Mouse (Mus musculus) heart, embryonic 12.5 days (tissue): ENCODE data around the gene Rnf183. TPM values are rescaled to one million over a fixed set of nuclear protein-coding genes. Genes with fewer than 3 reads are reported as not detected.

Source experiments
- ATAC-seq: fragments of 200-750 bp; cut with Nextera tagmentation; 2 replicates; pipeline ENCODE4 v1.8.0; 2017; ENCODE audit warnings: moderate TSS enrichment, moderate library complexity; ENCODE audit not compliant: insufficient number of reproducible peaks, low FRiP score
- H3K27ac ChIP-seq: fragments of 300-500 bp; sonication (generic); 2 replicates; pipeline ENCODE4 v1.5.1; 2016; ENCODE audit warnings: mild to moderate bottlenecking, moderate library complexity; ENCODE audit not compliant: poor library complexity, severe bottlenecking
- H3K27me3 ChIP-seq: fragments of 300-500 bp; sonication (generic); replicated peaks from 2 replicates; pipeline ENCODE4 v1.6.1; 2016; ENCODE audit warnings: mild to moderate bottlenecking, moderate library complexity
- H3K36me3 ChIP-seq: fragments of 300-500 bp; sonication (generic); 2 replicates; pipeline ENCODE4 v1.6.1; 2016; ENCODE audit warnings: mild to moderate bottlenecking, moderate library complexity
- H3K4me1 ChIP-seq: fragments of 300-500 bp; sonication (generic); replicated peaks from 2 replicates; pipeline ENCODE4 v1.6.1; 2016; ENCODE audit warnings: mild to moderate bottlenecking
- H3K4me2 ChIP-seq: fragments of 300-500 bp; sonication (generic); 2 replicates; pipeline ENCODE4 v1.6.1; 2016; ENCODE audit warnings: mild to moderate bottlenecking, moderate library complexity
- H3K4me3 ChIP-seq: fragments of 300-500 bp; sonication (generic); 2 replicates; pipeline ENCODE4 v1.5.1; 2016; ENCODE audit warnings: mild to moderate bottlenecking
- H3K9ac ChIP-seq: fragments of 300-500 bp; sonication (generic); 2 replicates; pipeline ENCODE4 v1.6.1; 2016; ENCODE audit warnings: mild to moderate bottlenecking, moderate library complexity
- H3K9me3 ChIP-seq: fragments of 300-500 bp; sonication (generic); replicated peaks from 2 replicates; pipeline ENCODE4 v1.6.1; 2016; ENCODE audit warnings: mild to moderate bottlenecking, moderate library complexity
- WGBS: fragments of 180-500 bp; shearing (Covaris S2); methylation state at CpG from one replicate; pipeline ENCODE4 v1.1.7; 2016; 5-methylcytosine and 5-hydroxymethylcytosine counted together
- polyA plus RNA-seq: library from polyadenylated mRNA; unstranded; fragments of >200 nt; fragmentation: Nextera tagmentation; extraction: Ambion mirVana; gene quantifications from 2 replicates; pipeline ENCODE4 v1.2.1, GENCODE M21; 2016

The Rnf183 gene
- polyA plus RNA-seq, 1 experiment from 2014 or later: not detected

DNA sequence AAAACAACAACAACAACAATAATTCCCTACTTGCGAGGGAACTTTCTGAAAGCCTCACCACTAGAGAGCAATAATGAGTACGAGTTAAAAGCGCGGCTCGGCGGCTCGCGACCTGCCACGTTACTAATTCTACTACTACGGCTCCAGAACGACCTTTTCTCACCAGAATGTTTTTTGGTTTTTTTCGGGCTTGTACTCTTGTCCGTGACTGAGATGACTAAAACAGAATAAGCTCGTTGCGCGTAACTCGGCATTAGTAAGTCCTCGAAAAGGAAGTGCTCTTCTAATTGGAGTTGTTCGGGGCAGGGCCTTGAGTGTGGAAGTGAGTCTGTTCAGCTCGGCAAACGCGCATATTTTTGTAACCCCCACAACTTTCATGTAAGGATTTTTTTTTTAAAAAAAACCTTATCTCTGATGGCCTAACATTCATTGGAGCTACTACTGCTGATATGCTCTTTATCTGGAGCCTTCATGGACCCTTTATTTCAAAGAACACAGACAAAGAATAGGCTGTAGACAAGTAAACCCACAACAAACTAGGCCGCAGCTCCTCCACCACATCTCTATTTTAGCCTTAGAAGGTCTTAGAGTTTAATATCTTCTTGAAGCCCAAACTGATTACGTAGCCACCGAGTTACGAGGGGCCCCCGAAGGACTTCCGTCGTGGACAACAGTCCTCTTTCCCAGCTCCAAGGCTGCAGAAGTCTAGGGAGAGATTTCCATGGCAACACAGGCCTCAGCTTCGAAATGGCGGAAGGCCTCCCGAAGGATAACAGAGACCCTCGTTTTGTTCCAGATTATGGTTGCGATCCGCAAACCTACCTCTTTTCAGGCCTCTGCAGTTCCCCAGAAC is 27.1 kb downstream of the Rnf183 start:
- H3K4me1 ChIP-seq: peaks cover 28% of the 10 kb centered on the region
- H3K27me3 ChIP-seq: no peaks in the 10 kb centered on the region
- H3K4me3 ChIP-seq: peak overlapping the region; percentile 78
- peak overlapping the region; percentile 85 for H3K9ac ChIP-seq
- H3K36me3 ChIP-seq: peaks cover 34% of the 10 kb centered on the region
- H3K27ac ChIP-seq: peak overlapping the region; percentile 76
- no peaks in the 10 kb centered on the region for H3K9me3 ChIP-seq
- under 1% methylated on average over 35 of the region's 35 CpGs for WGBS
- peak; percentile 59 for ATAC-seq
- peak overlapping the region; percentile 54 for H3K4me2 ChIP-seq

DNA sequence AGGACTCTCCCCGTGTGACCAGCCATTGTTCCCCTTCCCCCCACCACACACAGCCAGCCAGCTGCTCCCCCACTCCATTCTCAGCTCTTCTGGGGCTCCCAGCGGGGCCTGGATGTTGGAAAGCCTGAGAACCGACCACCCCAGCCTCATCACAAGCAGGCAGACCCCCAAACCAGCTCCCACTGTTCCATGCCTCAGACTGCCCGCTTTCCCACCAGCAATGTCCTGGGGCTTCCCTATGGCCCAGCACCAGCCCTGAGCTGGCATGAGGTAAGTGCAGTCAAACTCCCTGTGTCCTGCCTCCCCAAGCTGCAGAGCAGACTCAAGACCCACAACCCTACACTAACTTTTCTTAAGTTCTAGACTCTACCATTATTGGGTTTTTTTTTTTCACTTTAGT is 28.9 kb downstream of the Rnf183 start:
- H3K4me1 ChIP-seq: peaks cover 28% of the 10 kb centered on the region
- no peaks in the 10 kb centered on the region for H3K9me3 ChIP-seq
- H3K27me3 ChIP-seq: no peaks in the 10 kb centered on the region
- H3K4me2 ChIP-seq: peak overlapping the region; percentile 17; the same call in 1 of the 2 replicates
- no peak overlapping the region for H3K27ac ChIP-seq
- no peak overlapping the region for H3K4me3 ChIP-seq
- WGBS: 80% methylated on average over 4 of the region's 4 CpGs
- ATAC-seq: no peak
- no peak overlapping the region for H3K9ac ChIP-seq
- H3K36me3 ChIP-seq: peaks cover 34% of the 10 kb centered on the region

DNA sequence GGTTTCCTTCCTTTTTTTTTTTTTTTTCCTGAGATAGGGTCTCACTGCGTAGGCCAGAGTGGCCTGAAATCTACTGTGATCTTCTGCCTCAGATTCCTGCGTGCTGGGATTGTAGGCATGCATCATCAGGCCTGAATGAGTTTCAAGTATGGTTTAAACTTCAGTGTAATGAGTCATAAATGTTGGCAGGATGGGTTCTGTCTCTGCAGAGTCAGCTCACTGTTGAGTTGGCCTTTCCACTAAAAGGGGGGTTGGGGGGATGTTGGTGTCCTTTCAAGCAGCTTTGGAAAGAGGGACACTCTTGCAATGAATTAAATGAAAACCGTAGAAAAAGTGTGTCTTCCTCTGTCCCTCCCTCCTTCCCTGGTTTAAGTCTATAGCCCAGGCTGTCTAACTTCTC is 36.1 kb downstream of the Rnf183 start:
- no peak overlapping the region for H3K4me2 ChIP-seq
- H3K36me3 ChIP-seq: peaks cover 77% of the 10 kb centered on the region
- no peak overlapping the region for H3K27ac ChIP-seq
- H3K4me1 ChIP-seq: no peaks in the 10 kb centered on the region
- H3K27me3 ChIP-seq: no peaks in the 10 kb centered on the region
- H3K9ac ChIP-seq: no peak overlapping the region
- no peak for ATAC-seq
- H3K4me3 ChIP-seq: no peak overlapping the region
- no peaks in the 10 kb centered on the region for H3K9me3 ChIP-seq
- 88% methylated on average over 3 of the region's 3 CpGs for WGBS

DNA sequence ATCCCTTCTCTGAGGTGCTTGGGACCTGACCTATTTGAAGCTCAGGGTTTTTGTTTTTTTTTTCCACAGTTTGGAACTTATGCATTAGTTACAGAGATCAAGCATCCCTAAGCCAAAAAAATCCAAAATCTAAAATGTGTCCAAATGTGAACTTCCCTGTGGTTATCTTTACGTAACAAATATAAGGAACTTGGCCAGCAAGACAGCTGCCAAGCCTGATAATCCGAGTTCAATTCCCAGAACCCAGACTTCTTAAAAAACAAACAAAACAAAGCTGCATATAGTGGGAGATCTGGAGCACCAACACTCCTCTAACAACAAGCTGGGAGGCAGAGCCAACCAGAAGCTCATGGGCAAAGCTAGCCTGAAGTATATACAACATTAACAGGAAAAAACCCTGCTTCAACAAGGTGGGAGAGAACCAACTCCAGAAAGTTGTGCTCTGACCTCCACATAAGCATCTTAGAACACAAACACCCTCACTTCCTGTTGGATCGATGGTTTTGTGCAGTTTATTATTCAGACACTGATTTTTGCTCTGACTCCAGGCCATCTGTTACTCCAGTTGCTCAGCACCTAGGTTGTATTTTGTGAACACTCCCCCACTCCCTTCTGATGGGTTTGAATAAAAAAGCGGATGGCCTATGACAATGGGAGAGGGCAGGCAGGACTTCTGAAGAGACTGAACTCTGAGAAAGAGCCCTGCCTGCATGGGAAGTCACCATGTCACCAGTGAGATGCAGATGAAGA is 37.3 kb downstream of the Rnf183 start:
- Histone ChIP-seq H3K4me1 (no peaks in the 10 kb centered on the region), H3K27ac (no peak overlapping the region), H3K4me2 (no peak overlapping the region), H3K36me3 (peaks cover 79% of the 10 kb centered on the region), H3K27me3 (no peaks in the 10 kb centered on the region), H3K4me3 (no peak overlapping the region), H3K9me3 (no peaks in the 10 kb centered on the region), H3K9ac (no peak overlapping the region)
- 80% methylated on average over 4 of the region's 4 CpGs for WGBS
- no peak for ATAC-seq

DNA sequence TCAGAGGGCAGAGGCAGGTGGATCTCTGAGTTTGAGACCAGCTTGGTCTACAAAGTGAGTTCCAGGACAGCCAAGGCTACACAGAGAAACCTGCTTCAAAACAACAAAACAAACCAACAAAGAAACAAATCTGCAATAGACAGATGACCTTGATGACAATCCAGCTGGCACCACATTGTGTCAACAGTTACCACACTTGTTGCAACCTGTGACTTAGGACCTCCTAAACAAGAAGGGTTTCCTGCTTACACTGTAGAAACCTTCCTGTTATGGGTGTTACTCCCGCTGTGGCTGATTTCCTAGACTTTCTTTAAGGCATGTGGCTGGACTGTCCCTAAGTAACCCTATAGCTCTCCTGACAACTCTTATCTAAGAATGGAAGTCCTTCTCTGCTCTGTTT is 39.2 kb downstream of the Rnf183 start:
- no peaks in the 10 kb centered on the region for H3K9me3 ChIP-seq
- no peak overlapping the region for H3K4me3 ChIP-seq
- no peaks in the 10 kb centered on the region for H3K27me3 ChIP-seq
- H3K4me1 ChIP-seq: no peaks in the 10 kb centered on the region
- no peak overlapping the region for H3K4me2 ChIP-seq
- H3K27ac ChIP-seq: no peak overlapping the region
- H3K36me3 ChIP-seq: peaks cover 71% of the 10 kb centered on the region
- H3K9ac ChIP-seq: no peak overlapping the region
- WGBS: 79% methylated on average over 1 of the region's 1 CpGs
- no peak for ATAC-seq

DNA sequence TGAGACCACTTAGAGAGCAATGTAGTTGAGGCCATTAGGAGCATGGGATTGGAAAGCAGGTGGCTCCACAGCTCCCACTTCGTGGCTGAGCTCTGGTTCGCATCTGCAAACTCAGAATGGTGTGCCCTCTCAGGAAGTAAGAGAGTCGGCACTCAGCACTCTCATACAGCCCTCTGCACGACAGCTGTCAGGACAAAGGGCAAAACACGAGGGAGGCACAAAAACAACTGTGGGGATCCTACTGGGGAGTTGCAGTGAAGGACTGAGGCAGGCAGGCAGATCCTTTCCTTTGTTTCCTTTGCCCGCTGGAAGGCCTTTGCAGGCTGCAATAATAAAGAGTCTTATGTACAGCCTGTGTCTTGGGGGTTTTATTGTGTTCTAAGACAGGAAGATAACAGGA is 41.6 kb downstream of the Rnf183 start:
- Histone ChIP-seq H3K4me2 (no peak overlapping the region), H3K9me3 (no peaks in the 10 kb centered on the region), H3K4me3 (no peak overlapping the region), H3K27me3 (no peaks in the 10 kb centered on the region), H3K9ac (no peak overlapping the region), H3K4me1 (no peaks in the 10 kb centered on the region), H3K36me3 (peaks cover 68% of the 10 kb centered on the region), H3K27ac (no peak overlapping the region)
- WGBS: 72% methylated on average over 6 of the region's 6 CpGs
- no peak for ATAC-seq

DNA sequence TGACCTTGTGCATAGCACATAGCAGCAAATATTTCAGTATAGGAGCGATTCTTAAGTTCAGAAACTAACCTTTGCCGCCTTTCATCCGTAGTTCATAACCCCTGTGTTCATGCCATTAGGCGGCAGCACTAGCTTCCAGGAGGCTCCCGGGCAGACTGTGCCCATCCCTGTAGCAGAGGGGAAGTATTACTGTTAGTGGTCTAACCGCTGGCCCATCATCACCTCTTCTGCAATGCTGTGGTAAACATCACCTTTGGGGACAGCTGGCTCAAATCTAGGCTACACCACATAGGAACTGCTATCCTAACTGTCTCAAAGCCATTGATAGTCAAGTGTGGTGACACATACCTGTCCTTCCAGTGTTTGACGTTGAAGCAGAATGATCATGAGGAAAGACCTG is 43.2 kb downstream of the Rnf183 start:
- Histone ChIP-seq H3K9me3 (no peaks in the 10 kb centered on the region), H3K27me3 (no peaks in the 10 kb centered on the region), H3K4me3 (no peak overlapping the region), H3K4me2 (no peak overlapping the region), H3K9ac (no peak overlapping the region), H3K36me3 (peaks cover 68% of the 10 kb centered on the region), H3K4me1 (no peaks in the 10 kb centered on the region), H3K27ac (no peak overlapping the region)
- 82% methylated on average over 7 of the region's 7 CpGs for WGBS
- no peak for ATAC-seq

DNA sequence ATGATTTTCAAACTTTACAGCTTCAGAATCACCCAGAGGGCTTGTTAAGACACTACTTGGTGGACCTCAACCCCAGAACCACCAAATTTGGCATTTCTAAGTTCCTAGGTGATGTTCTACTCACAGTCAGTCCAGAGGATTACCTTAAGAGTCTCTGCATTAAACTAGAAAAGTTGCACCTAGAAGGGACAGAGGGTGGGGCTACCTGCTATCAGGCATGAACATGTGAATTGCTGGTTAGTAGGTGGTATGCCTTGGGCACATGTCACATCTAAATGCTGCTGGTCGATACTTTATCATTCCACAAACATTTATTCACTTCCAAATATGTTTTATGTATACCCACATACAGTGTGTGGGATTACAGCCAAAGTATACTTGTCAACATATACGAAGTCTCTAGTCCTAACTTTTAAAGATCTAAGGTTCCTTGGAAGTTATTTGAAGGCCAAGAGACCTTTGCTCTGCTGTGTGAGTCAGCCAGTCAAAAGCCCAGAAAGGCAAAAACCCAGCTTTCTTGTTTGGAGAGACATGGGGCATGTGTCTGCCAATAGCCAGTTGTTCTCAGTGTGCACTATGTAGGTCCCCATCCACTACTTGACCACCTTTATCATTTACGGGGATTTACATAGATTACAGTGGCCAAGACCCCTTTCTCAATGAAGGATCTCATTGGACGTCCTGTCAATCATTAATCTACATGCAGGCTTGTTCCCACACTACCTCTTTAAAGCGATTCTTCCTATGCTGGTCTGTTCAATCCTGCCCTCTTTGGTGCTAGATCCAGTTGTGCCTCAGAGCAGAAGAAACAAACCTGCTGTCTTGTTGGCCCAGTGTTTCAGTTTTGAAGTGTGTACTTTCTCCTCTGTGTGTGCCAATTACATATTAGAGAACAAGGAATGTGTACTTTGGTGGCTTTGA is 45.2 kb downstream of the Rnf183 start:
- no peak for ATAC-seq
- 75% methylated on average over 5 of the region's 5 CpGs for WGBS
- peaks cover 64% of the 10 kb centered on the region for H3K36me3 ChIP-seq
- no peak overlapping the region for H3K4me2 ChIP-seq
- no peak overlapping the region for H3K9ac ChIP-seq
- H3K4me3 ChIP-seq: no peak overlapping the region
- no peaks in the 10 kb centered on the region for H3K4me1 ChIP-seq
- no peaks in the 10 kb centered on the region for H3K9me3 ChIP-seq
- no peaks in the 10 kb centered on the region for H3K27me3 ChIP-seq
- H3K27ac ChIP-seq: no peak overlapping the region

DNA sequence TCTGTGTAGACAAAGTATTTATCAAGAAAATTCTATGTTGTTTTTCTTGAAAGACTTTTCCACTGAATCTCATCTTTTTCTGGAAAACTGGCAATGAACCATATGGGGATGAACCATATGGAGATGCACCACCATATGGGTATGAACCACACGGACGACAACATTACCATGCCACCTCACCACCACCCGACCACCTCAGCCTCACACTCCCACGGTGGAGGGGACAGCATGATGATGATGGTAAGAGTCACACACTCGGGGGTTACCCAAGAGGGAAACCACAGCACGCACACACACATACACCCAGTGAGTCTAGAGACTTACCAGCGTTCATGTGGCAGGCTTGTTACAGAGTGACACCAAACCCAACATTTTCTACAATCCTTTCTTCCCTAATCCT is 49.6 kb downstream of the Rnf183 start:
- WGBS: 89% methylated on average over 7 of the region's 7 CpGs

DNA sequence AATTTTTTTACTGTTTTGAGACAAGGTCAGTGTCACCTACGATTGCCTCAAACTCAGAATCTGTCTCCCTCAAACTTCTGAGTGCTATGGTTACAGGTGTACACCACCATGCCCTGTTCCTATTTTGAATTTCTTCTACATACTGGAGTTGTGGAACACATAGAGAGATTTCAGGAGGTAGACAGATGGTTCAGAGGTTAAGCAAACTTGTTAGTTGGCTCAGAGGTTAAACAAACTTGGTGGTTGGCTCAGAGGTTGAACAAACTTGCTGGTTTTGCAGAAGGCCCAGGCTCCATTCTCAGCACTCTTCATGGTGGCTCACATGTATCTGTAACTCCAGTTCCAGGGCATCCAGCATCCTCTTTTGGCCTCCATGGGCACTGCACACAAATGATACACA is 50.9 kb downstream of the Rnf183 start:
- WGBS: 83% methylated on average over 1 of the region's 1 CpGs
- H3K36me3 ChIP-seq: peaks cover 38% of the 10 kb centered on the region
- peaks cover 4% of the 10 kb centered on the region; the same call in 1 of the 2 replicates for H3K4me1 ChIP-seq
- no peak overlapping the region for H3K4me2 ChIP-seq
- no peak for ATAC-seq
- no peak overlapping the region for H3K27ac ChIP-seq
- H3K27me3 ChIP-seq: no peaks in the 10 kb centered on the region
- H3K4me3 ChIP-seq: no peak overlapping the region
- no peaks in the 10 kb centered on the region for H3K9me3 ChIP-seq
- no peak overlapping the region for H3K9ac ChIP-seq

More for the DNA sequence above, 49.6 kb downstream of the Rnf183 start:
- H3K4me2 ChIP-seq: no peak overlapping the region
- H3K4me1 ChIP-seq: peaks cover 4% of the 10 kb centered on the region; the same call in 1 of the 2 replicates
- H3K27me3 ChIP-seq: no peaks in the 10 kb centered on the region
- no peaks in the 10 kb centered on the region for H3K9me3 ChIP-seq
- H3K36me3 ChIP-seq: peaks cover 49% of the 10 kb centered on the region
- H3K9ac ChIP-seq: no peak overlapping the region
- H3K27ac ChIP-seq: no peak overlapping the region
- no peak for ATAC-seq
- H3K4me3 ChIP-seq: no peak overlapping the region

DNA sequence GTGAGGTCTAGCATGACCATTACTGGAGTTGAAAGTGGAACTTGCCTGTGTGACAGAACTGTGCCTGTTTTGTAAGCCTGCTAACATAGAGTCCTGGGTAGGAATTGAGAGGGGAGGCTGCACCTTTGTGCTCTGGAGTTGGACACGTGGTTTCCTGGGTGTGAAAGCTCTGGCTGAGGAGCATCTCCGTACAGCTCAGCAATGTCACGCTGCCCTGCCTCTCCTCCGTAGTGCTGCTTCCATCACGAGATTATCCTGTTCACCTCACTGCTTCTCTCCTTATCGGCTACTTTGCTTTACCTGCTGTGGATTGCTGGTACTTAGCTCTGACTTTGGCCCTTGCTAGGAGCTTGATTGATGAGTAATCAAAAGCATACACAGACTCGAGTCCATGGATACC is 51.3 kb downstream of the Rnf183 start:
- H3K4me3 ChIP-seq: no peak overlapping the region
- no peak overlapping the region for H3K27ac ChIP-seq
- peaks cover 6% of the 10 kb centered on the region; the same call in 1 of the 2 replicates for H3K4me1 ChIP-seq
- H3K27me3 ChIP-seq: no peaks in the 10 kb centered on the region
- WGBS: 78% methylated on average over 7 of the region's 7 CpGs
- no peak overlapping the region for H3K4me2 ChIP-seq
- ATAC-seq: no peak
- H3K9ac ChIP-seq: no peak overlapping the region
- no peaks in the 10 kb centered on the region for H3K9me3 ChIP-seq
- H3K36me3 ChIP-seq: peaks cover 35% of the 10 kb centered on the region
